12 mouse cellular contexts compared by ENCODE assay signal in genomic region chrX:140402904-140403303, GRCm38 (mm10). TPM values are rescaled to one million over a fixed set of nuclear protein-coding genes. Genes with fewer than 3 reads are reported as not detected.
DNase-seq lines count a peak whose midpoint lies in the region; ATAC-seq and TF ChIP-seq lines count a peak whose summit lies in the region.
"Had no signal": no experiment of that assay in that cellular context is flagged by ENCODE, and none has a peak within 500 bp of the region (broad histone marks: within the 10 kb centered on the region; RNA-seq: fewer than 3 reads in every experiment).

No protein-coding gene starts in this region.

- H3K4me2 ChIP-seq in hindbrain, embryonic 13.5 days, result no peak overlapping the region
- H3K4me2 ChIP-seq in lung, embryonic 14.5 days, result no peak overlapping the region
- H3K4me2 ChIP-seq in liver, embryonic 14.5 days (ENCODE audit: low read depth), result no peak overlapping the region
- H3K4me2 ChIP-seq: liver, embryonic 13.5 days had no signal

- H3K9ac ChIP-seq in hindbrain, embryonic 13.5 days, result no peak overlapping the region
- H3K9ac ChIP-seq in lung, embryonic 14.5 days, result no peak overlapping the region
- no peak overlapping the region for H3K9ac ChIP-seq in liver, embryonic 14.5 days (replicated peaks)
- H3K9ac ChIP-seq: liver, embryonic 13.5 days had no signal

- no peak for ATAC-seq in hindbrain, embryonic 13.5 days (ENCODE audit: low FRiP score)
- ATAC-seq in lung, embryonic 14.5 days (ENCODE audit: insufficient read depth), result no peak
- no peak for ATAC-seq in Patski
- ATAC-seq in liver, embryonic 14.5 days (ENCODE audit: insufficient read depth), result no peak
- ATAC-seq: intestine, embryonic 16.5 days had no signal

- H3K27ac ChIP-seq in hindbrain, embryonic 10.5 days, result no peak overlapping the region
- H3K27ac ChIP-seq in hindbrain, embryonic 13.5 days, result no peak overlapping the region
- no peak overlapping the region for H3K27ac ChIP-seq in lung, embryonic 14.5 days (ENCODE audit: low read depth)
- no peak overlapping the region for H3K27ac ChIP-seq in liver, embryonic 14.5 days
- H3K27ac ChIP-seq: liver, embryonic 13.5 days had no signal

- TF ChIP-seq CTCF in lung, embryonic 14.5 days (IDR thresholded peaks at IDR 0.05; ENCODE audit: low read depth), result peak; percentile 32; the same call in 1 of the 2 replicates
- peak; percentile 50 for TF ChIP-seq CTCF in Patski (IDR thresholded peaks at IDR 0.05)
- TF ChIP-seq CTCF in liver, embryonic 14.5 days (IDR thresholded peaks at IDR 0.05; ENCODE audit: low read depth), result peak; percentile 56

- H3K4me1 ChIP-seq in hindbrain, embryonic 10.5 days (replicated peaks), result no peaks in the 10 kb centered on the region
- no peaks in the 10 kb centered on the region for H3K4me1 ChIP-seq in hindbrain, embryonic 13.5 days (replicated peaks)
- no peaks in the 10 kb centered on the region for H3K4me1 ChIP-seq in lung, embryonic 14.5 days (ENCODE audit: insufficient read depth)
- H3K4me1 ChIP-seq in liver, embryonic 14.5 days (replicated peaks; ENCODE audit: control insufficient read depth in 2 of 2, insufficient read depth in 2 of 2, low read length in 1 of 2), result peaks cover 0 to 5% of the 10 kb centered on the region in 2 experiments; a peak in 1 of 4 replicates

- no peak for TF ChIP-seq EP300 in liver, embryonic 14.5 days (IDR thresholded peaks at IDR 0.05; ENCODE audit: low read depth)

- CTCF ChIA-PET in Patski (lab: Charles Lee), result no interaction called here

- in situ Hi-C loops in Patski (cut with MboI; ENCODE audit: low pct_unique_long_range_greater_than_20kb), result no loop called here

- peaks cover 75% of the 10 kb centered on the region for H3K27me3 ChIP-seq in hindbrain, embryonic 10.5 days (ENCODE audit: insufficient read depth, poor library complexity, severe bottlenecking)
- peaks cover 27% of the 10 kb centered on the region; the same call in 1 of the 2 replicates for H3K27me3 ChIP-seq in hindbrain, embryonic 13.5 days
- H3K27me3 ChIP-seq in lung, embryonic 14.5 days (ENCODE audit: insufficient read depth, low read length), result no peaks in the 10 kb centered on the region
- peaks cover 5% of the 10 kb centered on the region for H3K27me3 ChIP-seq in Patski
- no peaks in the 10 kb centered on the region for H3K27me3 ChIP-seq in liver, embryonic 14.5 days (ENCODE audit: control insufficient read depth, insufficient read depth, low read length)

- H3K9me3 ChIP-seq in hindbrain, embryonic 10.5 days, result no peaks in the 10 kb centered on the region
- no peaks in the 10 kb centered on the region for H3K9me3 ChIP-seq in hindbrain, embryonic 13.5 days
- H3K9me3 ChIP-seq in lung, embryonic 14.5 days (ENCODE audit: low read depth, low read length), result no peaks in the 10 kb centered on the region
- H3K9me3 ChIP-seq in liver, embryonic 14.5 days (ENCODE audit: control insufficient read depth, low read length), result no peaks in the 10 kb centered on the region
- H3K9me3 ChIP-seq: liver, embryonic 13.5 days had no signal

- POLR2A ChIA-PET in Patski (lab: Charles Lee), result no interaction called here

- DNase-seq in hindbrain, embryonic 10.5 days (ENCODE audit: low spot score), result peak; percentile 8
- DNase-seq in lung, embryonic 14.5 days, result peak; percentile 1
- no peak for DNase-seq in lung, postnatal 10 days
- no peak for DNase-seq in Patski (ENCODE audit: low read depth, low spot score)
- no peak for DNase-seq in liver, embryonic 14.5 days (ENCODE audit: low read depth in 3 of 3, low spot score in 3 of 3)
- no peak for DNase-seq in layer of hippocampus, adult 8-10 months (ENCODE audit: low spot score in 2 of 2)
- DNase-seq: gastrocnemius, postnatal 36 days; liver, embryonic 13.5 days; right cerebral cortex, adult 18-20 months had no signal

- no peaks in the 10 kb centered on the region for H3K36me3 ChIP-seq in hindbrain, embryonic 10.5 days
- no peaks in the 10 kb centered on the region for H3K36me3 ChIP-seq in hindbrain, embryonic 13.5 days
- no peaks in the 10 kb centered on the region for H3K36me3 ChIP-seq in lung, embryonic 14.5 days (ENCODE audit: insufficient read depth)
- no peaks in the 10 kb centered on the region for H3K36me3 ChIP-seq in liver, embryonic 14.5 days (replicated peaks; ENCODE audit: control insufficient read depth, insufficient read depth, low read depth)
- H3K36me3 ChIP-seq: liver, embryonic 13.5 days had no signal

- 57% methylated on average over 4 of the region's 4 CpGs for WGBS in hindbrain, embryonic 10.5 days
- WGBS in hindbrain, embryonic 13.5 days, result 48% methylated on average over 4 of the region's 4 CpGs
- 53% methylated on average over 4 of the region's 4 CpGs for WGBS in lung, embryonic 14.5 days
- 39% methylated on average over 4 of the region's 4 CpGs for WGBS in liver, embryonic 14.5 days (ENCODE audit: insufficient replicate concordance)

- H3K4me3 ChIP-seq in hindbrain, embryonic 10.5 days, result no peak overlapping the region
- no peak overlapping the region for H3K4me3 ChIP-seq in hindbrain, embryonic 13.5 days
- H3K4me3 ChIP-seq in lung, embryonic 14.5 days (ENCODE audit: low read depth, low read length), result no peak overlapping the region
- H3K4me3 ChIP-seq in liver, embryonic 14.5 days (ENCODE audit: insufficient read depth in 1 of 2, low read depth in 2 of 2, low read length in 2 of 2), result no peak overlapping the region
- H3K4me3 ChIP-seq: erythroblast, embryonic 14.5 days; liver, embryonic 13.5 days had no signal

RNA-seq across cellular contexts. Expression of gene Prps1, which starts 53.5 kb away (rescaled TPM):
- 82.8 and 83.3 TPM in 2 replicates for polyA plus RNA-seq in hindbrain, embryonic 10.5 days (2016; fragmentation: Nextera tagmentation; extraction: Ambion mirVana)
- 65.6 and 67.5 TPM in 2 replicates for polyA plus RNA-seq in hindbrain, embryonic 13.5 days (2015; fragmentation: Nextera tagmentation; extraction: Ambion mirVana)
- polyA plus RNA-seq in lung, embryonic 14.5 days (2014; fragmentation: Nextera tagmentation; extraction: Ambion mirVana), result 48.7 and 49.6 TPM in 2 replicates
- polyA plus RNA-seq in Patski (2021), result 51.2 TPM
- 14.3 and 16.8 TPM in 2 replicates for polyA plus RNA-seq in liver, embryonic 14.5 days (2012; rRNA removed)
- polyA plus RNA-seq in liver, embryonic 14.5 days (2014; fragmentation: Nextera tagmentation; extraction: Ambion mirVana), result 35.5 and 41.9 TPM in 2 replicates
- 10 to 100 TPM; 67.9 to 77.7 (median 73.4) TPM for total RNA-seq in layer of hippocampus, adult 8-10 months (2022)

Comparison
In these comparisons a context has a peak if more than half of its experiments do, and no peak if none do; other contexts are left out.
1. DNase-seq: peak in hindbrain, embryonic 10.5 days (single experiment) and lung, embryonic 14.5 days (single experiment); none in lung, postnatal 10 days (single experiment), Patski (single experiment), liver, embryonic 14.5 days (0 of 3) and layer of hippocampus, adult 8-10 months (0 of 2).
2. Peak in every context shown above with its lines, with median percentiles within 50 percentile points of each other: CTCF ChIP-seq.